Mouse (Mus musculus) liver, embryonic 12.5 days (tissue): Measurements from ENCODE around the gene Kif13a. TPM values are rescaled to one million over a fixed set of nuclear protein-coding genes. Genes with fewer than 3 reads are reported as not detected.
A peak's percentile ranks its signal among the peaks of the same experiment; 100 is the strongest.

ENCODE experiments used
- ATAC-seq: fragments of 200-750 bp; cut with Nextera tagmentation; 2 replicates; pipeline ENCODE4 v1.8.0; 2017; ENCODE audit warnings: moderate number of reproducible peaks, mild to moderate bottlenecking, moderate library complexity
- H3K27ac ChIP-seq: fragments of 300-500 bp; sonication (generic); 2 replicates; pipeline ENCODE4 v1.5.1; 2016; ENCODE audit warnings: mild to moderate bottlenecking
- H3K27me3 ChIP-seq: fragments of 300-500 bp; sonication (generic); replicated peaks from 2 replicates; pipeline ENCODE4 v1.6.1; 2016; ENCODE audit warnings: mild to moderate bottlenecking, moderate library complexity
- H3K36me3 ChIP-seq: fragments of 300-500 bp; sonication (generic); 2 replicates; pipeline ENCODE4 v1.6.1; 2016; ENCODE audit warnings: mild to moderate bottlenecking, moderate library complexity
- H3K4me1 ChIP-seq: fragments of 300-500 bp; sonication (generic); 2 replicates; pipeline ENCODE4 v1.6.1; 2016
- H3K4me2 ChIP-seq: fragments of 300-500 bp; sonication (generic); 2 replicates; pipeline ENCODE4 v1.6.1; 2016; ENCODE audit warnings: mild to moderate bottlenecking, moderate library complexity
- H3K4me3 ChIP-seq: fragments of 300-500 bp; sonication (generic); 2 replicates; pipeline ENCODE4 v1.5.1; 2016; ENCODE audit warnings: mild to moderate bottlenecking, moderate library complexity
- H3K9ac ChIP-seq: fragments of 300-500 bp; sonication (generic); 2 replicates; pipeline ENCODE4 v1.6.1; 2016; ENCODE audit warnings: mild to moderate bottlenecking, moderate library complexity
- H3K9me3 ChIP-seq: fragments of 300-500 bp; sonication (generic); replicated peaks from 2 replicates; pipeline ENCODE4 v1.6.1; 2016; ENCODE audit warnings: mild to moderate bottlenecking, moderate library complexity
- WGBS: fragments of 180-500 bp; shearing (Covaris S2); methylation state at CpG from one replicate; pipeline ENCODE4 v1.1.7; 2016; ENCODE audit not compliant: insufficient replicate concordance; 5-methylcytosine and 5-hydroxymethylcytosine counted together
- polyA plus RNA-seq: library from polyadenylated mRNA; unstranded; fragments of >200 nt; fragmentation: Nextera tagmentation; extraction: Ambion mirVana; gene quantifications from 2 replicates; pipeline ENCODE4 v1.2.1, GENCODE M21; 2016

Kif13a gene
- polyA plus RNA-seq, 1 experiment from 2014 or later: 6.9 TPM

DNA sequence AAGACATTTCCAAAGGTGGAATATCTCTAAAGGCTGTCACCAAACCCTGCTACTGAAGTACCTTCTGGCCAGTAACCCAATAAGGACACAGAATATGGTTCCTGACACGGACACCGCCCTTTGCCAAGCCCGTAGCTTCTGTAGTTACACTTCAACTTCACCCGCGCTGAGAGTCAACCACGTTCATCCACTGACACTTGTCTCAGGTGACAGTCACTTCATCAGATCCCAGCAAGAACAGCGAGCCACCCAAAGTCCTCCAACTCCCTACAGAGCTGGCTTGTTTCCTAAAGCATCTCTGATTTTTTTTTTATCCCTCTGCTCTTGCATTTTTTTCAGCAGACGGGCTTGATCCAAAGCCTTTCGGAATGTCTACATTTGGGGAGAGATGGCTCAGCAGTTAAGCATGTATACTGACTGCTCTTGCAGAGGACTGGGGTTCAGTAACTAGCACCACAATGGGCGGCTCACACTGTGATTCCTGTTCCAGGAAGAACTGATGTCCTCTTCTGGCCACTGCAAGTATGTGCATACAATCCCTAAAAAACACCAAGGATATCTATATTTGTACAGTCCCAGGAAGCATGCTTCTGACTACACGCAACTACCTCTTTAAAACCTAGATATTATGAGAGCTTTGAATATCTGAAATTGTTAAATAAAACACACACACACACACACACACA, 28.7 kb downstream of the Kif13a start:
- Histone ChIP-seq H3K36me3 (peaks cover 3% of the 10 kb centered on the region), H3K9ac (no peak overlapping the region), H3K4me3 (no peak overlapping the region), H3K9me3 (0 out of 2 replicates have a peak, but pooled peaks cover 4% of the 10 kb centered on the region), H3K4me1 (peaks cover 23% of the 10 kb centered on the region), H3K27me3 (no peaks in the 10 kb centered on the region), H3K4me2 (no peak overlapping the region), H3K27ac (no peak overlapping the region)
- no peak for ATAC-seq
- 79% methylated on average over 11 of the region's 11 CpGs for WGBS

GRCm38 (mm10) chr13:46898837-46899236, 30.8 kb downstream of the Kif13a start:
- H3K36me3 ChIP-seq: peaks cover 3% of the 10 kb centered on the region
- peaks cover 24% of the 10 kb centered on the region for H3K4me1 ChIP-seq
- 0 out of 2 replicates have a peak, but pooled peaks have one; percentile 35 for ATAC-seq
- H3K4me3 ChIP-seq: no peak overlapping the region
- H3K4me2 ChIP-seq: peak overlapping the region; percentile 15
- H3K9ac ChIP-seq: no peak overlapping the region
- H3K9me3 ChIP-seq: 0 out of 2 replicates have a peak, but pooled peaks cover 4% of the 10 kb centered on the region
- 37% methylated on average over 2 of the region's 2 CpGs for WGBS
- no peaks in the 10 kb centered on the region for H3K27me3 ChIP-seq
- H3K27ac ChIP-seq: no peak overlapping the region

DNA sequence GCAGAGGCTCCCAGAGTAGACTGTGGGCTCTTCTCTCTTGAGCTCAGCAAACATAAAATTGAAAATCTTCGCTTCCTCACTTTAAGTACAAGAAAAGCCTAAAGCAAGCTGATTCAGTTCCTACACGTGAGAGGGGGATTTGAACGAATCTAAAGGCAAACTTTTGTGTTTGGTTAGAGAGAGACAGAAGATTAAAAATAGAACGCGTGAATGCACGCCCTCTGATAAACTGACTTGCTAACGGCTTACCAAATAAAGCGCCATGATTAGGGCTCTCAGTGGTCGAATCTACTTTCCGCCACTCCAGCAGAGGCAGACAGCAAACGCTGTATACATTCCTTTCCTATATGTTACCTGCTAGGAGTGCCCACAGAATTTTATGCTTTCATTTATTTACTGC, 31.3 kb downstream of the Kif13a start:
- H3K4me3 ChIP-seq: no peak overlapping the region

GRCm38 (mm10) chr13:46892380-46892779, 37.3 kb downstream of the Kif13a start:
- Histone ChIP-seq H3K4me3 (no peak overlapping the region), H3K9me3 (no peaks in the 10 kb centered on the region), H3K9ac (no peak overlapping the region), H3K27me3 (no peaks in the 10 kb centered on the region), H3K4me2 (no peak overlapping the region), H3K4me1 (0 out of 2 replicates have a peak, but pooled peaks cover 12% of the 10 kb centered on the region), H3K27ac (no peak overlapping the region), H3K36me3 (no peaks in the 10 kb centered on the region)
- 59% methylated on average over 4 of the region's 4 CpGs for WGBS
- no peak for ATAC-seq

More for the DNA sequence above, 31.3 kb downstream of the Kif13a start:
- ATAC-seq: 0 out of 2 replicates have a peak, but pooled peaks have one; percentile 32
- no peaks in the 10 kb centered on the region for H3K27me3 ChIP-seq
- H3K36me3 ChIP-seq: peaks cover 3% of the 10 kb centered on the region
- H3K4me1 ChIP-seq: peaks cover 24% of the 10 kb centered on the region
- no peak overlapping the region for H3K9ac ChIP-seq
- 0 out of 2 replicates have a peak, but pooled peaks cover 4% of the 10 kb centered on the region for H3K9me3 ChIP-seq
- peak overlapping the region; percentile 15 for H3K4me2 ChIP-seq
- 43% methylated on average over 11 of the region's 11 CpGs for WGBS
- no peak overlapping the region for H3K27ac ChIP-seq

- Histone ChIP-seq H3K4me2 (no peak overlapping the region), H3K4me3 (no peak overlapping the region), H3K4me1 (peaks cover 22% of the 10 kb centered on the region), H3K9ac (no peak overlapping the region), H3K36me3 (no peaks in the 10 kb centered on the region), H3K27ac (no peak overlapping the region), H3K27me3 (no peaks in the 10 kb centered on the region), H3K9me3 (no peaks in the 10 kb centered on the region)
- WGBS: 83% methylated on average over 12 of the region's 12 CpGs
- no peak for ATAC-seq
Observed at GRCm38 (mm10) chr13:46888150-46888683, 41.5 kb downstream of the Kif13a start.

- Histone ChIP-seq H3K4me2 (no peak overlapping the region), H3K9ac (no peak overlapping the region), H3K36me3 (no peaks in the 10 kb centered on the region), H3K4me3 (no peak overlapping the region), H3K27me3 (no peaks in the 10 kb centered on the region), H3K27ac (no peak overlapping the region), H3K9me3 (no peaks in the 10 kb centered on the region), H3K4me1 (peaks cover 22% of the 10 kb centered on the region)
- 75% methylated on average over 10 of the region's 10 CpGs for WGBS
- no peak for ATAC-seq
Observed at GRCm38 (mm10) chr13:46886497-46887261, 43.0 kb downstream of the Kif13a start.

DNA sequence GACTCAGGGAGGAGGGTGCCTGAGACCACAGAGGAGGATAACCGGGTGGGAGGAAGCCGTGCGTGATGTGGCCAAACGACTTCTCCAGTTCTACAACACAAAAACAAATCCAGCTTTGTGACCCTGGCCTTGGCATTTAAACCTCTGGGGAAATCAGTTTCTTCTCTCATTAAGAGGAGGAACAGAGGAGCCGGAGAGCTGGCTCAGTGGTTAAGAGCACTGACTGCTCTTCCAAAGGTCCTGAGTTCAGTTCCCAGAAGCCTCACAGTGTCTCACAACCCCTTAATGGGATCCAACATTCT, 44.0 kb downstream of the Kif13a start:
- peaks cover 22% of the 10 kb centered on the region for H3K4me1 ChIP-seq
- H3K27ac ChIP-seq: no peak overlapping the region
- H3K4me3 ChIP-seq: no peak overlapping the region
- H3K9ac ChIP-seq: no peak overlapping the region
- no peak for ATAC-seq
- H3K4me2 ChIP-seq: no peak overlapping the region
- WGBS: 64% methylated on average over 5 of the region's 5 CpGs
- H3K9me3 ChIP-seq: no peaks in the 10 kb centered on the region
- no peaks in the 10 kb centered on the region for H3K27me3 ChIP-seq
- H3K36me3 ChIP-seq: no peaks in the 10 kb centered on the region

DNA sequence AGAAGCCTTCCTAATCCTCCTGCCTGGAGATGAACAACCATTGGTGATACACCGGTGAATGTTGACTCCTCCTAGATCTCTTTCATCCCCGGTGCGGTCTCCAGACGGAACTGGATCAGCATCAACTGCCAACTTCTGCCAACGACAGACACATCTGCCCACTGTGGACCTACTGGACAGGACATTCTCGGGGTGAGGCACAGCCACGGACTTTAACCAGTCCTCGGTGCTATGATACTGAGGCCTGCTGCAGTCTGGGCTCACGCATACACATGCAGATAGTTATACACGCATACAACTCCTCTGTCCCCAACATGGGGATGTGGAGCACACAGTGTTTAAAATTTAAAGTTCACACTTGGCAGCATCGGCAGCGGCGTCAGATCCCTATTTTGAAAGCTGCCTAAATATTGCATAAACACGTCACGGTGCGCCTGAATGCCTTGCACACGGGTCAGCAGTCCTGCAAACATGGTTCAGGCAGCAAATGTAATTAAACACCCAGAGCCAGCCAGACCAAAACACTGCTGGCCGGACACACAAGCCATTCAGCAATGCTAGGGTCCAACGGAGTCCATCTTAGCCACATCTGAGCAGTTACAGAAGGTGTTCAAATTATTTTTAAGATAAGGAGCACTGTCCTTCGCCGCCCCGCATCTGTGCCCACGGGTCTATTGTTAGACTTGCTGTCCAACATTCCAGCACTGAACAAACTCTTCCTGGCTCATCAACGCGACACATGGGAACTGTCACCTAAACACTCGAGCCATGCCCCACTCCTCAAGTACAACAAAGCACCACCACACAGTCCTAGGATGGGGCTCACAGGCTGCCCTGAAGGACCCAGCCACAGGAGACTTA, 44.5 kb downstream of the Kif13a start:
- ATAC-seq: no peak
- no peak overlapping the region for H3K4me2 ChIP-seq
- H3K27me3 ChIP-seq: no peaks in the 10 kb centered on the region
- no peaks in the 10 kb centered on the region for H3K36me3 ChIP-seq
- no peak overlapping the region for H3K27ac ChIP-seq
- H3K4me3 ChIP-seq: no peak overlapping the region
- H3K4me1 ChIP-seq: peaks cover 22% of the 10 kb centered on the region
- H3K9ac ChIP-seq: no peak overlapping the region
- no peaks in the 10 kb centered on the region for H3K9me3 ChIP-seq
- 77% methylated on average over 26 of the region's 26 CpGs for WGBS

- Histone ChIP-seq H3K27ac (no peak overlapping the region), H3K4me1 (peaks cover 22% of the 10 kb centered on the region)
- WGBS: 75% methylated on average over 3 of the region's 3 CpGs
Observed at GRCm38 (mm10) chr13:46883976-46884375, 45.7 kb downstream of the Kif13a start.

DNA sequence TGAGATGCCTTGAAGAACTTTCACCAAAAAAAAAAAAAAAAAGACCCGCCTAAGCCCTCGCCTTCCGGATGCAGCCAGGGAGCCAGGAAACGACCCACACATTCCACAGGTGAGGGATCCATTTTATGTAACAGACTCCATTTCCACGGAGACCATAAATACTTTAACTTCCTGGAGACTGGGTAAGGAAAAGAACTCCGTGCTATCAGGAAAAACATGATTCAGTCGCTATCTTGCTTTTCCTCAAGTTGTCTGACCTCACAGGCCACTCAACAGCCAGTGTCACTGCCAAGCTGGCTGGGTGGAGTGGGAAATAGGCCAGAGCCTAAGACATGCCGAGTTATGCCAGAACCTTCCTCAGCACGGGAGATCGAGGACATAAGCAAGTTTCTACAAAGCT, 46.3 kb downstream of the Kif13a start:
- Histone ChIP-seq H3K9me3 (no peaks in the 10 kb centered on the region), H3K27ac (no peak overlapping the region), H3K4me3 (no peak overlapping the region), H3K27me3 (no peaks in the 10 kb centered on the region), H3K9ac (no peak overlapping the region), H3K4me1 (peaks cover 22% of the 10 kb centered on the region), H3K36me3 (no peaks in the 10 kb centered on the region), H3K4me2 (no peak overlapping the region)
- ATAC-seq: no peak
- WGBS: 59% methylated on average over 10 of the region's 10 CpGs

More at GRCm38 (mm10) chr13:46883976-46884375, 45.7 kb downstream of the Kif13a start:
- ATAC-seq: no peak
- H3K36me3 ChIP-seq: no peaks in the 10 kb centered on the region
- H3K4me3 ChIP-seq: no peak overlapping the region
- H3K4me2 ChIP-seq: no peak overlapping the region
- no peaks in the 10 kb centered on the region for H3K27me3 ChIP-seq
- no peak overlapping the region for H3K9ac ChIP-seq
- no peaks in the 10 kb centered on the region for H3K9me3 ChIP-seq

DNA sequence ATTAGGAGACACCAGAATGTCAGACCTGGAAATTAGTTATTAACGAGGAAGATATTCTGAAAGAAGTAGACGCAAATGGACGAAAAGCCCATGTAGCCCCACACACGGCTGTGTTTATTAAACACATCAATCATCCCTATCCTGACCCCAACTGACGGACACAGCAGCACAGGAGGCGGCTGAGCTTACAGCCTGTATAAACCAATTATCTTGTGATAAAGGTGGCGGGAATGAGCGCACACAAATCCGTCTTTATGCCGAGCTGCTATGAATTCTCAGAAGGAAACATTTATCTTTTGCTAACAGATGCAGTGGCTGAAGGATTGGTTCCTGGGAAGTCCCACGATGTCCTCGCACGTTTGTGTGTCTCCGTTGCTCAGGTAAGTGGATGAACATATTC, 48.9 kb downstream of the Kif13a start:
- no peaks in the 10 kb centered on the region for H3K27me3 ChIP-seq
- no peak for ATAC-seq
- WGBS: 62% methylated on average over 14 of the region's 14 CpGs
- no peak overlapping the region for H3K4me3 ChIP-seq
- H3K36me3 ChIP-seq: no peaks in the 10 kb centered on the region
- no peak overlapping the region for H3K9ac ChIP-seq
- no peak overlapping the region for H3K4me2 ChIP-seq
- no peaks in the 10 kb centered on the region for H3K9me3 ChIP-seq
- no peak overlapping the region for H3K27ac ChIP-seq
- peaks cover 39% of the 10 kb centered on the region for H3K4me1 ChIP-seq
